In genomic region chr12:111946716-111947115, GRCm38 (mm10) we compare ENCODE assay signal across 8 mouse cellular contexts. TPM values are rescaled to one million over a fixed set of nuclear protein-coding genes. Genes with fewer than 3 reads are reported as not detected.
DNase-seq lines count a peak whose midpoint lies in the region; ATAC-seq and TF ChIP-seq lines count a peak whose summit lies in the region.

No protein-coding gene starts in this region.

- no peak for TF ChIP-seq POLR2A in cortical plate, adult 2 months (IDR thresholded peaks at IDR 0.05; ENCODE audit: extremely low read depth, insufficient read depth, low read length)

- peak; percentile 50 for DNase-seq in layer of hippocampus, adult 9-10 months (ENCODE audit: low spot score)
- DNase-seq in layer of hippocampus, postnatal 25 days (ENCODE audit: extremely low spot score in 1 of 2, low spot score in 1 of 2) = no peak
- DNase-seq in Muller cell, postnatal 12 days (ENCODE audit: inconsistent ontology term) = peak; percentile 49
- DNase-seq in heart, postnatal 25 days (ENCODE audit: low spot score) = peak; percentile 54
- no peak for DNase-seq in limb, embryonic 10.5 days (ENCODE audit: low spot score)
- DNase-seq in naive thymus-derived CD4-positive, alpha-beta T cell, adult 2 months (ENCODE audit: low read depth) = peak; percentile 78

- peak; percentile 75 for TF ChIP-seq CTCF in cortical plate, adult 2 months (IDR thresholded peaks at IDR 0.05; ENCODE audit: extremely low read depth, insufficient read depth, low read length)

- no peaks in the 10 kb centered on the region for H3K36me3 ChIP-seq in limb, embryonic 10.5 days
- H3K36me3 ChIP-seq in neural tube, embryonic 15.5 days = no peaks in the 10 kb centered on the region

- intact Hi-C loops in heart, postnatal 25 days (cut with DNase I) = loop anchor here (1.0 to 5.0 kb wide), 3 partner anchors 39 to 209 kb away; partner anchors contain the start of gene Ppp1r13b

- 48% methylated on average over 2 of the region's 2 CpGs for WGBS in limb, embryonic 10.5 days
- WGBS in neural tube, embryonic 15.5 days = 59% methylated on average over 2 of the region's 2 CpGs

- no peak overlapping the region for H3K27ac ChIP-seq in cortical plate, adult 2 months (ENCODE audit: insufficient read depth, low read length)
- H3K27ac ChIP-seq in limb, embryonic 10.5 days = peak overlapping the region; percentile 16; the same call in 1 of the 2 replicates
- no peak overlapping the region for H3K27ac ChIP-seq in neural tube, embryonic 15.5 days (replicated peaks)

- no peaks in the 10 kb centered on the region for H3K27me3 ChIP-seq in limb, embryonic 10.5 days (ENCODE audit: low read depth, poor library complexity, severe bottlenecking)
- H3K27me3 ChIP-seq in neural tube, embryonic 15.5 days (replicated peaks) = no peaks in the 10 kb centered on the region

- H3K4me3 ChIP-seq in cortical plate, adult 2 months (ENCODE audit: insufficient read depth, low read length) = no peak overlapping the region
- H3K4me3 ChIP-seq in limb, embryonic 10.5 days = no peak overlapping the region
- no peak overlapping the region for H3K4me3 ChIP-seq in neural tube, embryonic 15.5 days (replicated peaks)

- no peak overlapping the region for H3K4me2 ChIP-seq in neural tube, embryonic 15.5 days

- H3K9ac ChIP-seq in neural tube, embryonic 15.5 days (replicated peaks) = no peak overlapping the region

- no peak for ATAC-seq in neural tube, embryonic 15.5 days (ENCODE audit: low FRiP score)

- no peaks in the 10 kb centered on the region for H3K9me3 ChIP-seq in limb, embryonic 10.5 days (replicated peaks)
- H3K9me3 ChIP-seq in neural tube, embryonic 15.5 days (replicated peaks) = no peaks in the 10 kb centered on the region

- 0 out of 2 replicates have a peak, but pooled peaks cover 1% of the 10 kb centered on the region for H3K4me1 ChIP-seq in cortical plate, adult 2 months (ENCODE audit: control insufficient read depth, insufficient read depth, low read length)
- H3K4me1 ChIP-seq in limb, embryonic 10.5 days = peaks cover 26% of the 10 kb centered on the region
- no peaks in the 10 kb centered on the region for H3K4me1 ChIP-seq in neural tube, embryonic 15.5 days

RNA-seq across cellular contexts. Expression of gene Atp5mpl, which starts 20.1 kb away (rescaled TPM):
- total RNA-seq in layer of hippocampus, postnatal 25 days (2021) = 100 to 1,000 TPM; 374 to 410 TPM
- 300 and 310 TPM in 2 replicates for polyA plus RNA-seq in cortical plate, adult 2 months (2012; rRNA removed)
- total RNA-seq in heart, postnatal 25 days (2021) = 1,000 to 10,000 TPM; 1,393 to 1,435 TPM
- 608 and 623 TPM in 2 replicates for polyA plus RNA-seq in limb, embryonic 10.5 days (2016; fragmentation: Nextera tagmentation; extraction: Ambion mirVana)
- polyA plus RNA-seq in neural tube, embryonic 15.5 days (2015; fragmentation: Nextera tagmentation; extraction: Ambion mirVana) = 809 and 987 TPM in 2 replicates

RNA-seq across cellular contexts. Expression of gene Tdrd9, which starts 24.6 kb away (rescaled TPM):
- total RNA-seq in layer of hippocampus, postnatal 25 days (2021) = under 1 TPM; 0.09 to 0.22 TPM
- 0.23 and 0.25 TPM in 2 replicates for polyA plus RNA-seq in cortical plate, adult 2 months (2012; rRNA removed)
- total RNA-seq in heart, postnatal 25 days (2021) = under 1 TPM; 0.08 to 0.13 TPM
- 0.65 and 0.69 TPM in 2 replicates for polyA plus RNA-seq in limb, embryonic 10.5 days (2016; fragmentation: Nextera tagmentation; extraction: Ambion mirVana)
- 0.18 and 0.37 TPM in 2 replicates for polyA plus RNA-seq in neural tube, embryonic 15.5 days (2015; fragmentation: Nextera tagmentation; extraction: Ambion mirVana)

RNA-seq across cellular contexts. Expression of gene Rd3l, which starts 34.4 kb away (rescaled TPM):
- total RNA-seq in layer of hippocampus, postnatal 25 days (2021) = not detected
- 0.46 TPM in 1 of 2 replicates, not detected in the other for polyA plus RNA-seq in cortical plate, adult 2 months (2012; rRNA removed)
- under 1 TPM in 1 of 2 experiments, not detected in 1; 0.84 TPM for total RNA-seq in heart, postnatal 25 days (2021)
- polyA plus RNA-seq in limb, embryonic 10.5 days (2016; fragmentation: Nextera tagmentation; extraction: Ambion mirVana) = not detected in 2 replicates
- not detected in 2 replicates for polyA plus RNA-seq in neural tube, embryonic 15.5 days (2015; fragmentation: Nextera tagmentation; extraction: Ambion mirVana)

RNA-seq across cellular contexts. Expression of gene Ppp1r13b, which starts 38.8 kb away (rescaled TPM):
- total RNA-seq in layer of hippocampus, postnatal 25 days (2021) = 10 to 100 TPM; 89.5 to 91.9 TPM
- polyA plus RNA-seq in cortical plate, adult 2 months (2012; rRNA removed) = 32.1 and 34.1 TPM in 2 replicates
- 10 to 100 TPM; 17.4 to 19.1 TPM for total RNA-seq in heart, postnatal 25 days (2021)
- 4.8 and 6.0 TPM in 2 replicates for polyA plus RNA-seq in limb, embryonic 10.5 days (2016; fragmentation: Nextera tagmentation; extraction: Ambion mirVana)
- 32.1 and 33.5 TPM in 2 replicates for polyA plus RNA-seq in neural tube, embryonic 15.5 days (2015; fragmentation: Nextera tagmentation; extraction: Ambion mirVana)

Comparison
In these comparisons a context has a peak if more than half of its experiments do, and no peak if none do; other contexts are left out.
1. DNase-seq: peak in layer of hippocampus, adult 9-10 months (single experiment), Muller cell, postnatal 12 days (single experiment), heart, postnatal 25 days (single experiment) and naive thymus-derived CD4-positive, alpha-beta T cell, adult 2 months (single experiment); none in layer of hippocampus, postnatal 25 days (0 of 2) and limb, embryonic 10.5 days (single experiment).